Mouse (Mus musculus): ENCODE data around the gene Tmem243. TPM values are rescaled to one million over a fixed set of nuclear protein-coding genes. Genes with fewer than 3 reads are reported as not detected.

Gene Tmem243
- polyA plus RNA-seq, 1 experiment from 2014 or later, result 31.2 TPM

GRCm38 (mm10) chr5:9186467-9186866 is 86.0 kb downstream of the Tmem243 start:
- Histone ChIP-seq H3K36me3 (ENCODE audit: insufficient read depth) (no peaks in the 10 kb centered on the region), H3K4me3 (ENCODE audit: low read depth, low read length) (no peak overlapping the region), H3K4me2 (no peak overlapping the region), H3K27me3 (ENCODE audit: insufficient read depth, low read length) (no peaks in the 10 kb centered on the region), H3K9ac (no peak overlapping the region), H3K9me3 (ENCODE audit: low read depth, low read length) (no peaks in the 10 kb centered on the region), H3K4me1 (ENCODE audit: insufficient read depth) (no peaks in the 10 kb centered on the region), H3K27ac (ENCODE audit: low read depth) (no peak overlapping the region)
- no peak for TF ChIP-seq CTCF (IDR thresholded peaks at IDR 0.05; ENCODE audit: low read depth)
- 64% methylated on average over 1 of the region's 1 CpGs for WGBS
- no peak for ATAC-seq (ENCODE audit: insufficient read depth)
- no peak for DNase-seq

Other genes starting within 250 kb of the Tmem243 start
- 0.19 and 0.22 TPM in 2 replicates for gene Abcb4, start 207.0 kb upstream of the Tmem243 start, polyA plus RNA-seq (2014; fragmentation: Nextera tagmentation; extraction: Ambion mirVana)
- gene Crot, start 103.3 kb upstream of the Tmem243 start, polyA plus RNA-seq (2014; fragmentation: Nextera tagmentation; extraction: Ambion mirVana), result 32.3 and 32.9 TPM in 2 replicates
- gene Dmtf1, start 61.1 kb downstream of the Tmem243 start, polyA plus RNA-seq (2014; fragmentation: Nextera tagmentation; extraction: Ambion mirVana), result 49.7 and 50.8 TPM in 2 replicates
- gene 9330182L06Rik, start 165.4 kb downstream of the Tmem243 start, polyA plus RNA-seq (2014; fragmentation: Nextera tagmentation; extraction: Ambion mirVana), result 2.0 and 2.3 TPM in 2 replicates

All from lung, embryonic 14.5 days (tissue).